Mouse (Mus musculus): ENCODE results near the gene Adam1b. TPM values are rescaled to one million over a fixed set of nuclear protein-coding genes. Genes with fewer than 3 reads are reported as not detected.
A peak's percentile ranks its signal among the peaks of the same experiment; 100 is the strongest.

The Adam1b gene
- polyA plus RNA-seq, 1 experiment from 2014 or later, result not detected

GRCm38 (mm10) chr5:121452026-121452869 is 51.0 kb downstream of the Adam1b start, which contains the start of gene Erp29:
Gene Erp29, minus strand, starts transcription at chr5:121452506.
- Histone ChIP-seq H3K4me1 (peaks cover 37% of the 10 kb centered on the region), H3K9me3 (no peaks in the 10 kb centered on the region), H3K27ac (peak within 1 kb of the TSS; percentile 93), H3K36me3 (replicated peaks) (peaks cover 30% of the 10 kb centered on the region), H3K27me3 (ENCODE audit: poor library complexity, severe bottlenecking) (no peaks in the 10 kb centered on the region), H3K4me3 (peak within 1 kb of the TSS; percentile 92)
- DNase-seq (ENCODE audit: extremely low spot score, low spot score), result peak; percentile 96
- WGBS, result under 1% methylated on average over 91 of the region's 97 CpGs

- Histone ChIP-seq H3K4me3 (peak within 1 kb of the TSS; percentile 92), H3K27ac (peak within 1 kb of the TSS; percentile 93), H3K4me1 (peaks cover 37% of the 10 kb centered on the region), H3K27me3 (ENCODE audit: poor library complexity, severe bottlenecking) (no peaks in the 10 kb centered on the region), H3K36me3 (replicated peaks) (peaks cover 36% of the 10 kb centered on the region), H3K9me3 (no peaks in the 10 kb centered on the region)
- under 1% methylated on average over 17 of the region's 17 CpGs for WGBS
- DNase-seq (ENCODE audit: extremely low spot score, low spot score), result peak; percentile 53
These were observed 51.6 kb downstream of the Adam1b start, which contains the start of gene Tmem116 for GRCm38 (mm10) chr5:121451644-121452025. Gene Tmem116, plus strand, starts transcription at chr5:121451893.

- no peaks in the 10 kb centered on the region for H3K9me3 ChIP-seq
- H3K36me3 ChIP-seq (replicated peaks), result peaks cover 40% of the 10 kb centered on the region
- peak overlapping the region; percentile 93 for H3K27ac ChIP-seq
- 34% methylated on average over 8 of the region's 8 CpGs for WGBS
- no peak for DNase-seq (ENCODE audit: extremely low spot score, low spot score)
- H3K4me3 ChIP-seq, result peak overlapping the region; percentile 92
- H3K4me1 ChIP-seq, result peaks cover 37% of the 10 kb centered on the region
- H3K27me3 ChIP-seq (ENCODE audit: poor library complexity, severe bottlenecking), result no peaks in the 10 kb centered on the region
These were observed 52.0 kb downstream of the Adam1b start for GRCm38 (mm10) chr5:121451203-121451602.

DNA sequence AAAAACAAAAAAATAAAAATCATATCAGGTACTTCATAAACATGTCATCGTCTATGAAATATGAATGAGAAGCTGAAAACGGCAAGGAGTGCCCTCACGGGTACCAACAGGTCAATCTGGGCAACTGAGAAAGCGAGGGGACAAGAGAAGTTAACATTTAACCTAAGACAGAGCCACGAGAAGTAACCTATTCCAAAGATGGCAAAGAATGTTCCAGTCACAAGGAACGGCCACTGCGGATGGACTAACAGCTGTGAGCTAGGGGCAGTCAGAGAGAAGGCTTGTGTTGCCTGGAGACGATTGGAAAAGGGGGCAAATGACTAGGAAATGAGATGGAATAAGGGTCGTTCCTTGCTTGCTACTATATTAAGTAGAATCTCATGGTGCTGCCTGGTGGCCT is 52.8 kb downstream of the Adam1b start:
- DNase-seq (ENCODE audit: extremely low spot score, low spot score), result no peak
- Histone ChIP-seq H3K9me3 (no peaks in the 10 kb centered on the region), H3K36me3 (replicated peaks) (peaks cover 48% of the 10 kb centered on the region), H3K27me3 (ENCODE audit: poor library complexity, severe bottlenecking) (no peaks in the 10 kb centered on the region), H3K4me3 (peak overlapping the region; percentile 92; the same call in 1 of the 2 replicates), H3K4me1 (peaks cover 37% of the 10 kb centered on the region), H3K27ac (no peak overlapping the region)
- 90% methylated on average over 9 of the region's 9 CpGs for WGBS

Other genes with a start within 250 kb of the Adam1b start
- gene Trafd1, start 117.8 kb downstream of the Adam1b start, polyA plus RNA-seq (2016; fragmentation: Nextera tagmentation; extraction: Ambion mirVana), result 59.8 and 62.2 TPM in 2 replicates
- 59.9 and 61.5 TPM in 2 replicates for gene Naa25, start 105.5 kb downstream of the Adam1b start, polyA plus RNA-seq (2016; fragmentation: Nextera tagmentation; extraction: Ambion mirVana)
- gene Tmem116, start 51.5 kb downstream of the Adam1b start, polyA plus RNA-seq (2016; fragmentation: Nextera tagmentation; extraction: Ambion mirVana), result 1.00 and 1.0 TPM in 2 replicates
- 131 and 140 TPM in 2 replicates for gene Erp29, start 50.9 kb downstream of the Adam1b start, polyA plus RNA-seq (2016; fragmentation: Nextera tagmentation; extraction: Ambion mirVana)
- 1.1 TPM in 2 replicates for gene Adam1a, start 42.0 kb upstream of the Adam1b start, polyA plus RNA-seq (2016; fragmentation: Nextera tagmentation; extraction: Ambion mirVana)
- gene Gm42878, start 42.0 kb upstream of the Adam1b start, polyA plus RNA-seq (2016; fragmentation: Nextera tagmentation; extraction: Ambion mirVana), result not detected in 2 replicates
- gene Mapkapk5, start 42.5 kb upstream of the Adam1b start, polyA plus RNA-seq (2016; fragmentation: Nextera tagmentation; extraction: Ambion mirVana), result 47.3 and 53.1 TPM in 2 replicates
- gene Aldh2, start 90.4 kb upstream of the Adam1b start, polyA plus RNA-seq (2016; fragmentation: Nextera tagmentation; extraction: Ambion mirVana), result 125 TPM in 2 replicates
- gene Acad12, start 115.5 kb upstream of the Adam1b start, polyA plus RNA-seq (2016; fragmentation: Nextera tagmentation; extraction: Ambion mirVana), result 2.7 and 3.0 TPM in 2 replicates
- gene Acad10, start 157.1 kb upstream of the Adam1b start, polyA plus RNA-seq (2016; fragmentation: Nextera tagmentation; extraction: Ambion mirVana), result 2.0 TPM in 2 replicates
- 33.9 and 39.7 TPM in 2 replicates for gene Brap, start 157.1 kb upstream of the Adam1b start, polyA plus RNA-seq (2016; fragmentation: Nextera tagmentation; extraction: Ambion mirVana)
- 41.0 and 41.1 TPM in 2 replicates for gene Atxn2, start 207.9 kb upstream of the Adam1b start, polyA plus RNA-seq (2016; fragmentation: Nextera tagmentation; extraction: Ambion mirVana)

Data from forebrain, embryonic 10.5 days (tissue).